Mouse (Mus musculus) limb, embryonic 13.5 days (tissue): Measurements from ENCODE around the gene Esrrg. TPM values are rescaled to one million over a fixed set of nuclear protein-coding genes. Genes with fewer than 3 reads are reported as not detected.

ENCODE experiments used
- ATAC-seq: fragments of 200-750 bp; cut with Nextera tagmentation; 2 replicates; pipeline ENCODE4 v1.8.0; 2017; ENCODE audit warnings: low read depth, moderate number of reproducible peaks, moderate TSS enrichment; ENCODE audit not compliant: low FRiP score
- H3K27ac ChIP-seq: fragments of 300-500 bp; sonication (generic); 2 replicates; pipeline ENCODE4 v1.5.1; 2015; ENCODE audit warnings: inconsistent platforms, mild to moderate bottlenecking, moderate library complexity
- H3K27me3 ChIP-seq: fragments of 300-500 bp; sonication (generic); 2 replicates; pipeline ENCODE4 v1.6.1; 2015; ENCODE audit warnings: mild to moderate bottlenecking, inconsistent platforms
- H3K36me3 ChIP-seq: fragments of 300-500 bp; sonication (generic); 2 replicates; pipeline ENCODE4 v1.6.1; 2015; ENCODE audit warnings: inconsistent platforms, mild to moderate bottlenecking, moderate library complexity
- H3K4me1 ChIP-seq: fragments of 300-500 bp; sonication (generic); 2 replicates; pipeline ENCODE4 v1.6.1; 2015; ENCODE audit warnings: inconsistent platforms
- H3K4me2 ChIP-seq: fragments of 300-500 bp; sonication (generic); replicated peaks from 2 replicates; pipeline ENCODE4 v1.6.1; 2015; ENCODE audit warnings: inconsistent platforms, mild to moderate bottlenecking, moderate library complexity
- H3K4me3 ChIP-seq: fragments of 300-500 bp; sonication (generic); 2 replicates; pipeline ENCODE4 v1.5.1; 2015; ENCODE audit warnings: moderate library complexity, mild to moderate bottlenecking, inconsistent platforms
- H3K9ac ChIP-seq: fragments of 300-500 bp; sonication (generic); 2 replicates; pipeline ENCODE4 v1.6.1; 2015; ENCODE audit warnings: mild to moderate bottlenecking, inconsistent platforms
- H3K9me3 ChIP-seq: fragments of 300-500 bp; sonication (generic); 2 replicates; pipeline ENCODE4 v1.6.1; 2016; ENCODE audit warnings: inconsistent platforms
- WGBS: fragments of 180-500 bp; shearing (Covaris S2); methylation state at CpG from one replicate; pipeline ENCODE4 v1.1.7; 2015; 5-methylcytosine and 5-hydroxymethylcytosine counted together
- polyA plus RNA-seq: library from polyadenylated mRNA; unstranded; fragments of >200 nt; fragmentation: Nextera tagmentation; extraction: Ambion mirVana; gene quantifications from 2 replicates; pipeline ENCODE4 v1.2.1, GENCODE M21; 2015

The Esrrg gene
- polyA plus RNA-seq, 1 experiment from 2014 or later = 3.1 TPM

GRCm38 (mm10) chr1:187650786-187651687 lies 42.4 kb downstream of the Esrrg start:
- WGBS = 12% methylated on average over 24 of the region's 24 CpGs
- Histone ChIP-seq H3K4me2 (peak overlapping the region; percentile 97), H3K27ac (no peak overlapping the region), H3K9ac (peak overlapping the region; percentile 81), H3K4me1 (peaks cover 12% of the 10 kb centered on the region), H3K9me3 (no peaks in the 10 kb centered on the region), H3K36me3 (no peaks in the 10 kb centered on the region), H3K27me3 (peaks cover 11% of the 10 kb centered on the region; the same call in 1 of the 2 replicates), H3K4me3 (peak overlapping the region; percentile 64)
- 0 out of 2 replicates have a peak, but pooled peaks have one; percentile 38 for ATAC-seq

DNA sequence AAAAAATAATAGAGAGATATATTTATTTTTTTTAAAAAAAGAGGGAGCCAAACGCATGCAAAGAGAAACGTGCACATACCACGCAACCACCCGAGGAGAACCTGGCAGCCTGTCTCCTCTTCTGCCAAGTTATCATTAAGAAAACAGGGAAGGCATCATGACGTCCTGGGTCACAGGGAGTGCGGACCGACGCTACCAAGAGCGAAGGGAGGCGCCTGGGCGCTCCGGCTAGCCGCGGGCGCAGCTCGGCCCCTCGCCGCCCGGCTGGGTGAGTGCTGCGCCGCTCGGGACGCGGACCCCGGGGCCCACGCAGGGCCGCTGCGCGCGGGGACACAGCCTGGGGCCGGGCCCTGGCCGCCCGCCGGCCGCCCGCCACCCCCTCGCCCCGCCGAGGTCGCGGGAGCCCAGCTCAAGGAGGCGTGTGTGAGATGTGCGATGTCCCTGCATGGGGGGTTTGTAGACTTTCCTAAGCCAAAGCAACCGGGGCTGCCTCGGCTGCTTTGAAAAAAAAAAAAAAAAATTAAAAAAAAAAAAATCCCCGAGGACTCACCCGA lies 43.2 kb downstream of the Esrrg start:
- Histone ChIP-seq H3K27me3 (peaks cover 11% of the 10 kb centered on the region; the same call in 1 of the 2 replicates), H3K4me3 (peak overlapping the region; percentile 64), H3K4me1 (peaks cover 12% of the 10 kb centered on the region), H3K9me3 (no peaks in the 10 kb centered on the region), H3K4me2 (peak overlapping the region; percentile 97), H3K27ac (no peak overlapping the region), H3K9ac (peak overlapping the region; percentile 81), H3K36me3 (no peaks in the 10 kb centered on the region)
- under 1% methylated on average over 47 of the region's 47 CpGs for WGBS
- peak; percentile 68 for ATAC-seq

- Histone ChIP-seq H3K36me3 (no peaks in the 10 kb centered on the region), H3K4me1 (peaks cover 12% of the 10 kb centered on the region), H3K4me2 (peak overlapping the region; percentile 97), H3K27me3 (peaks cover 11% of the 10 kb centered on the region; the same call in 1 of the 2 replicates), H3K9ac (no peak overlapping the region), H3K9me3 (no peaks in the 10 kb centered on the region), H3K4me3 (peak overlapping the region; percentile 64), H3K27ac (no peak overlapping the region)
- no peak for ATAC-seq
- 13% methylated on average over 7 of the region's 7 CpGs for WGBS
Observed at GRCm38 (mm10) chr1:187652445-187652844, 43.9 kb downstream of the Esrrg start.

GRCm38 (mm10) chr1:187653390-187653789 lies 44.8 kb downstream of the Esrrg start:
- peaks cover 11% of the 10 kb centered on the region; the same call in 1 of the 2 replicates for H3K27me3 ChIP-seq
- no peak overlapping the region for H3K4me3 ChIP-seq

DNA sequence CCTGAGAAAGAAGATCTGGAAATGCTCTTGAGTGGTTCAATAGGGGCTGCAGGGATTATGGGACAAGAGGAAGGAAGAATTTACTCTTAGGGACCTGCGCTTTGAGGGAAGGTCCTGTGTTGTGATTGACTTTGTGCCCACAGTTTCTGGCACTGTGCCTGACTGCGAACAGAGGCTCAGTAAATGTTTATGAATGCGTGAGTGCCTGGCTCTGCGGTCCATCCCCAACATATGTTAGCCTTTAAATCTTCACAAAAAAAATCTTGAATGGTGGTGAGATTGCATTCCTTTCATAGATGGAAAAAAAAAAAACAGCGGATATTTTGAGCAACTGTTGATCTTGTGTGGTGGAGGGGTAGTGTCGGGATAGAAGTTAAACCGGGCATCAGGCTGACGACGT lies 52.4 kb downstream of the Esrrg start:
- Histone ChIP-seq H3K36me3 (no peaks in the 10 kb centered on the region), H3K9me3 (no peaks in the 10 kb centered on the region), H3K4me1 (peaks cover 42% of the 10 kb centered on the region), H3K4me2 (peak overlapping the region; percentile 23; the same call in 1 of the 2 replicates), H3K27me3 (no peaks in the 10 kb centered on the region), H3K4me3 (no peak overlapping the region), H3K27ac (no peak overlapping the region), H3K9ac (no peak overlapping the region)
- no peak for ATAC-seq
- 50% methylated on average over 9 of the region's 9 CpGs for WGBS

More at GRCm38 (mm10) chr1:187653390-187653789, 44.8 kb downstream of the Esrrg start:
- H3K4me2 ChIP-seq = no peak overlapping the region
- ATAC-seq = no peak
- H3K9ac ChIP-seq = no peak overlapping the region
- 44% methylated on average over 9 of the region's 9 CpGs for WGBS
- no peaks in the 10 kb centered on the region for H3K9me3 ChIP-seq
- H3K4me1 ChIP-seq = peaks cover 12% of the 10 kb centered on the region
- no peaks in the 10 kb centered on the region for H3K36me3 ChIP-seq
- no peak overlapping the region for H3K27ac ChIP-seq

- Histone ChIP-seq H3K27ac (no peak overlapping the region; the same call in 1 of the 2 replicates), H3K27me3 (no peaks in the 10 kb centered on the region), H3K4me1 (peaks cover 42% of the 10 kb centered on the region), H3K36me3 (no peaks in the 10 kb centered on the region), H3K4me3 (peak overlapping the region; percentile 20), H3K9ac (0 out of 2 replicates have a peak overlapping the region, but pooled peaks have one; percentile 1), H3K4me2 (peak overlapping the region; percentile 59), H3K9me3 (no peaks in the 10 kb centered on the region)
- 0 out of 2 replicates have a peak, but pooled peaks have one; percentile 52 for ATAC-seq
- 17% methylated on average over 12 of the region's 12 CpGs for WGBS
Observed at GRCm38 (mm10) chr1:187662083-187662609, 53.6 kb downstream of the Esrrg start.

GRCm38 (mm10) chr1:187663376-187663775 lies 54.8 kb downstream of the Esrrg start:
- H3K4me3 ChIP-seq = no peak overlapping the region
- H3K4me2 ChIP-seq = peak overlapping the region; percentile 59
- H3K27me3 ChIP-seq = no peaks in the 10 kb centered on the region
- H3K4me1 ChIP-seq = peaks cover 42% of the 10 kb centered on the region
- 30% methylated on average over 6 of the region's 6 CpGs for WGBS
- H3K9me3 ChIP-seq = no peaks in the 10 kb centered on the region
- H3K9ac ChIP-seq = no peak overlapping the region
- no peaks in the 10 kb centered on the region for H3K36me3 ChIP-seq
- no peak overlapping the region for H3K27ac ChIP-seq
- no peak for ATAC-seq

- Histone ChIP-seq H3K4me1 (peaks cover 42% of the 10 kb centered on the region), H3K4me2 (no peak overlapping the region; the same call in 1 of the 2 replicates), H3K27ac (no peak overlapping the region), H3K9ac (no peak overlapping the region), H3K9me3 (no peaks in the 10 kb centered on the region), H3K27me3 (no peaks in the 10 kb centered on the region), H3K4me3 (no peak overlapping the region), H3K36me3 (no peaks in the 10 kb centered on the region)
- no peak for ATAC-seq
- WGBS = 84% methylated on average over 7 of the region's 7 CpGs
Observed at GRCm38 (mm10) chr1:187664261-187664660, 55.7 kb downstream of the Esrrg start.

- H3K4me3 ChIP-seq = no peak overlapping the region
- no peaks in the 10 kb centered on the region for H3K27me3 ChIP-seq
- no peak overlapping the region for H3K4me2 ChIP-seq
- H3K9me3 ChIP-seq = no peaks in the 10 kb centered on the region
- H3K36me3 ChIP-seq = no peaks in the 10 kb centered on the region
- H3K27ac ChIP-seq = no peak overlapping the region
- ATAC-seq = no peak
- peaks cover 34% of the 10 kb centered on the region for H3K4me1 ChIP-seq
- 45% methylated on average over 10 of the region's 10 CpGs for WGBS
- H3K9ac ChIP-seq = no peak overlapping the region
Observed at GRCm38 (mm10) chr1:187665901-187666600, 57.5 kb downstream of the Esrrg start.

- Histone ChIP-seq H3K9ac (no peak overlapping the region), H3K4me2 (no peak overlapping the region), H3K4me1 (peaks cover 15% of the 10 kb centered on the region), H3K9me3 (no peaks in the 10 kb centered on the region), H3K27me3 (peaks cover 4% of the 10 kb centered on the region; the same call in 1 of the 2 replicates), H3K27ac (no peak overlapping the region), H3K4me3 (no peak overlapping the region), H3K36me3 (no peaks in the 10 kb centered on the region)
- no peak for ATAC-seq
- WGBS = 93% methylated on average over 6 of the region's 6 CpGs
Observed at GRCm38 (mm10) chr1:187669746-187670145, 61.2 kb downstream of the Esrrg start.

GRCm38 (mm10) chr1:187672446-187672845 lies 63.9 kb downstream of the Esrrg start:
- Histone ChIP-seq H3K9me3 (no peaks in the 10 kb centered on the region), H3K9ac (no peak overlapping the region), H3K4me2 (no peak overlapping the region), H3K4me1 (peaks cover 21% of the 10 kb centered on the region), H3K27me3 (peaks cover 10% of the 10 kb centered on the region), H3K27ac (no peak overlapping the region), H3K4me3 (no peak overlapping the region), H3K36me3 (no peaks in the 10 kb centered on the region)
- no peak for ATAC-seq
- 34% methylated on average over 5 of the region's 5 CpGs for WGBS
